Mouse (Mus musculus): ENCODE results near the gene Poln. TPM values are rescaled to one million over a fixed set of nuclear protein-coding genes. Genes with fewer than 3 reads are reported as not detected.

Gene Poln
- polyA plus RNA-seq, 1 experiment from 2014 or later: 0.41 TPM

DNA sequence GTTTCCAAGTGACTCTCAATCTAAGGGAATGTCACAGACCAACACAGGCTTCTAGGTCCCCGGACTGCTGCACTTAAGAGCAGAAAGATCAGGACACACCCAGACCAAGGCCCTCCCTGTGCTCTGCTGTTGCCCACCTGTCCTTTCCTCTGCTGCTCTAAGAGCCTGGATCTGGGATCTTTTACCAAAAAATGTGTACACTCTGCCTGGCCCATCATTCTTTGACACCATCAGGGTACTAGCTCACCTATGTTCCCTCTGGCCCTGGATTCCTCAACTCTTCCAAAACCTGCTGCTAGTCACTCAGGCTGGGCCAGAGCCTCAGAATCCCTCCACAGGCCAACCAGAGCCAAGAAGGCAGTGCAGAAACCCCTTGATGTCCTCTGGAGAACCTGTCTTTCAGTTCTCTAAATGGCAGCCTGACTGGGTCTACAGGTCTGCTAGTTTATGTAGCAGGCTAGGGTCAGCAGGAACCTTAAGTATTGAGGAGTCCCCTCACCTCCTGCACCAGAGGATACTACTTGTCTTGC is 15.9 kb upstream of the Poln start:
- Histone ChIP-seq H3K27ac (no peak overlapping the region), H3K4me3 (no peak overlapping the region), H3K27me3 (no peaks in the 10 kb centered on the region), H3K4me1 (peaks cover 47% of the 10 kb centered on the region), H3K9me3 (replicated peaks) (no peaks in the 10 kb centered on the region), H3K4me2 (replicated peaks) (peak overlapping the region; percentile 90), H3K9ac (peak overlapping the region; percentile 84; the same call in 1 of the 2 replicates), H3K36me3 (peaks cover 16% of the 10 kb centered on the region)
- ATAC-seq (ENCODE audit: low FRiP score): no peak
- WGBS: 79% methylated on average over 1 of the region's 1 CpGs

DNA sequence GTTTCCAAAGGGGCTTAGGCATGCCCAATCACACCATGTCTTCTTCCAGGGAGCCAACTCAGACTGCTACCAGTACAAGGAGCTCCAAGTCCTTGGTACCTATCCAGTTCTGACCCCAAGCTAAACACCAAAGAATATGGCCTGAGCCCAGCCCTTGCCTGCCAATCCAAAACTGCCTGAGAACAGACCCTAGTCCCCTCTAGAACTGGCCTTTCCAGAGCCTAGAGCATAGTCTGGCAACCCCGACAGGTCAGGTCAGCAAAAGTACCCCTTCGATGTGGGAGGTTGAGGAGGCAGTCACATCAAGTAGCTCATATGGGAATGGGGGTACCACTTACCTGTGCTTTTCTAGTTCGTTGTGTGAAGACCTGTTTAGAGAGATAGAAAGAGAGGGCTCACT is 14.7 kb upstream of the Poln start:
- no peaks in the 10 kb centered on the region for H3K9me3 ChIP-seq (replicated peaks)
- no peaks in the 10 kb centered on the region for H3K27me3 ChIP-seq
- peaks cover 23% of the 10 kb centered on the region for H3K36me3 ChIP-seq
- H3K9ac ChIP-seq: no peak overlapping the region
- no peak for ATAC-seq (ENCODE audit: low FRiP score)
- peaks cover 43% of the 10 kb centered on the region for H3K4me1 ChIP-seq
- H3K4me3 ChIP-seq: no peak overlapping the region
- no peak overlapping the region for H3K4me2 ChIP-seq (replicated peaks)
- no peak overlapping the region for H3K27ac ChIP-seq
- WGBS: 90% methylated on average over 3 of the region's 3 CpGs

DNA sequence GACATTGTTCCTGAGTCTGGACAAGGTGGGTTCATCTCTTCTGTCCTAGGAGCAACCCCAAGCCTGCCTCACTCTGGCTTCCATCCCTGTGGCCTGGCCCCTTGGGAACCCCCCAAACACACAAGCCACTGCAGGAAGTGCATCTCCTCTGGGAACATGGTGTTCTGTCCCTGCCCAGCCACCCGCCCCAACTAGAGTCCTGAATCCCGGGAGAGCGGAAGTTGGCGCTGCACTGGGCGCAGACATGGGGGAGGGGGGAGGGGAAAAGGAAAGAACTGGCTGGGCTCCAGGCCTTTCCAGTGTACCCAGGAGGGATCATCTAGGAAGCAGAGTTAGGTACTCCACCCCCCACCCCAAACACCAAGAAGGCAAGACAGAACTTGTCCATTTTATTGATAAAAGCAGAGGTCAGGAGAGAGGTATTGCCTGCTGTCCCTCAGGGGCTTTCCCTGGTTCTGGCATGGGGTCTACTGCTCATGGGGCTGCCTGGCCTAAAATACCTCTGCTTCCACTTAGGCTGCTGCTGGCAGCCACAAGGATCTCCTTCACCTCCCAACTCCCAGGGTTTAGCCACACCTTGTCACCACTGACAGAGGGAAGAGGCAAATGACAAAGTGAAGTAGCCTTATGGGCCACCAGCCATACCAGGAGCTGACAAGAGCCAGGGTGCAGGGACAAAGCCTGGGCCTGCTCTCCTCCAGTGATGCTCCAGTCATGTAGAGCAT is 14.1 kb upstream of the Poln start:
- ATAC-seq (ENCODE audit: low FRiP score): no peak

DNA sequence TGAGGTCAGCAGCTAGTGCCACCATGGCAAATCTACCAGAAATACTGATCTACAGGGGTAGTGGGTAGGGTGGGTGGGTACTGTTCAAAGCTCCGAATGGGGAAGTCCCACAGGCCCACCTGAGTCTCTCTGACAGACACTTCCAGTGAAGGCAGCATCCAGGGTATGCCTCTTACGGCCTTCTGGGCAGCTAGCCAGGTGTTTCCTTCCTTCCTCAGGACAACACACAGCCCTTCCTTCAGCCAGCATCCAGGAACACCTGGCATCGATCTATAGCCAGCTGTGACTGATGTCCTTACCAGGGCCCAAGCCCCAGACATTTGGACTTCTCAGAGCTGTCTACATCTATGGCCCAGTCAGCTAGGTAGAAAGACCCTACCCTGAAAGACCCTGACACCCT is 13.2 kb upstream of the Poln start:
- ATAC-seq (ENCODE audit: low FRiP score): no peak
- WGBS: 84% methylated on average over 3 of the region's 3 CpGs
- H3K4me1 ChIP-seq: peaks cover 33% of the 10 kb centered on the region
- no peak overlapping the region for H3K4me2 ChIP-seq (replicated peaks)
- H3K9ac ChIP-seq: no peak overlapping the region
- H3K9me3 ChIP-seq (replicated peaks): no peaks in the 10 kb centered on the region
- H3K4me3 ChIP-seq: no peak overlapping the region
- H3K27ac ChIP-seq: no peak overlapping the region
- H3K36me3 ChIP-seq: peaks cover 36% of the 10 kb centered on the region
- no peaks in the 10 kb centered on the region for H3K27me3 ChIP-seq

More for the DNA sequence above, 14.1 kb upstream of the Poln start:
- Histone ChIP-seq H3K4me3 (no peak overlapping the region), H3K9ac (no peak overlapping the region), H3K9me3 (replicated peaks) (no peaks in the 10 kb centered on the region), H3K4me1 (peaks cover 37% of the 10 kb centered on the region), H3K27me3 (no peaks in the 10 kb centered on the region), H3K36me3 (peaks cover 28% of the 10 kb centered on the region), H3K4me2 (replicated peaks) (no peak overlapping the region), H3K27ac (no peak overlapping the region)
- WGBS: 70% methylated on average over 5 of the region's 5 CpGs

DNA sequence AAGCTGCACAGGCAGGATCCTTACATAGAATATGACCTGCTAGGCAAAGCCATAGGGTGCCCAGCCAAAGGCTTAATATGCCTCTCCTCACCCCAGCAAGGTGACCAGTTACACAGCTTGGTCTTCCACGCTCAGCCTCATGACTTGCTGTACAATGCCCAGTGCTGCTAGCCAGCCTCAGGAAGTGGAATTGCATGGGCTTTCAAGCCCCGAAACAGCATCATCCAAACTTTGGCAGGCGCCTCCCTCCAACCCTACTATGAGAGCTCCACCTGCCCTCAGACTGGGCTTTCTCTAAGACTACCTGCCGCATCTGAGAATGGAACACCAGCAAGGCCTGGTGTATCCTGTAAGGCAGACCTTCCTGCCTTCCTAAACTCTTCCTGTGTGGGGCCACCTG is 8.6 kb upstream of the Poln start:
- H3K9ac ChIP-seq: no peak overlapping the region
- H3K9me3 ChIP-seq (replicated peaks): no peaks in the 10 kb centered on the region
- H3K4me1 ChIP-seq: no peaks in the 10 kb centered on the region
- peaks cover 76% of the 10 kb centered on the region for H3K36me3 ChIP-seq
- no peak overlapping the region for H3K4me2 ChIP-seq (replicated peaks)
- 90% methylated on average over 4 of the region's 4 CpGs for WGBS
- H3K27ac ChIP-seq: no peak overlapping the region
- no peak for ATAC-seq (ENCODE audit: low FRiP score)
- H3K4me3 ChIP-seq: no peak overlapping the region
- H3K27me3 ChIP-seq: no peaks in the 10 kb centered on the region

DNA sequence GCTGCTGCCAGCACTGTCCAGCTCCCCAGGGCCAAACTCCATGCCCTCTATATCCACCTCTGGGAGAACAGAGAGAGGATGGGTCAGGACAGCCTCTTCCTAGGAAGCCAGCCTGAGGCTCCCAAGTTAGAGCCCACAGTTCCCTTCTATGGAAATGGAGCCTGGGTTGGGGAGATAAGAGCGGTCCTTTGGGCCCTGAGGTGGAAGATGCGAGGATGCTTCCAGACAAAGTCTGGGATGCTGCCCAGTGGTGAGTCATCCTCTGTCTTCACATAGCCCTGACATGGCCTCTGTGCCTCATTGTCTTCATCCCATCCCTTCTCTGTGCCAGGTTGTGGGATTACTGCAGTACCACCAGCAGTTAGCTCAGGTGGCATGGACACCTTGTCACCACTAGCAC is 7.8 kb upstream of the Poln start:
- H3K9me3 ChIP-seq (replicated peaks): no peaks in the 10 kb centered on the region
- no peak overlapping the region for H3K4me3 ChIP-seq
- no peak overlapping the region for H3K4me2 ChIP-seq (replicated peaks)
- no peaks in the 10 kb centered on the region for H3K4me1 ChIP-seq
- peaks cover 72% of the 10 kb centered on the region for H3K36me3 ChIP-seq
- no peak overlapping the region for H3K27ac ChIP-seq
- 94% methylated on average over 2 of the region's 2 CpGs for WGBS
- no peak for ATAC-seq (ENCODE audit: low FRiP score)
- no peak overlapping the region for H3K9ac ChIP-seq
- H3K27me3 ChIP-seq: no peaks in the 10 kb centered on the region

DNA sequence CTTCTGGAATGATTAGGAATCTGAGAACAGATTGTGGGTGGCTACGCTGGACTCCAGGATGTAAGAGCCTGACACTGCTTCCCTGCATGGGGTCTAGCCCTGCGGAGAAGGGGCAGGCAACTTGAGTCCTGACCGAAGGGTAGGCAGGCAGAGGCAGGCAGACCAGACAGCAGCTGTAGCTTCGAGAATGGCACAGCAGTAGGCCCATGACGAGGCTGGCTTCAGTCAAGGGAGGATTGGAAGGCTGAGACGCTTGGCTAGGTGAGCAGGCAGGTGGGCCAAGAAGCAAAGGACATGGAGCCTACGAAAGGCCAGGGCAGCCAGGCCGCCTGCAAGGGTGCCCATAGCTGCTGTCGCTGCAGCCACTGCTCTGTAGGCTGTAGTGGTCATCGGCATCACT is 7.4 kb upstream of the Poln start:
- Histone ChIP-seq H3K4me1 (no peaks in the 10 kb centered on the region), H3K4me3 (no peak overlapping the region), H3K36me3 (peaks cover 70% of the 10 kb centered on the region), H3K9me3 (replicated peaks) (no peaks in the 10 kb centered on the region), H3K27ac (no peak overlapping the region), H3K9ac (no peak overlapping the region), H3K27me3 (no peaks in the 10 kb centered on the region), H3K4me2 (replicated peaks) (no peak overlapping the region)
- WGBS: 66% methylated on average over 10 of the region's 10 CpGs
- no peak for ATAC-seq (ENCODE audit: low FRiP score)

DNA sequence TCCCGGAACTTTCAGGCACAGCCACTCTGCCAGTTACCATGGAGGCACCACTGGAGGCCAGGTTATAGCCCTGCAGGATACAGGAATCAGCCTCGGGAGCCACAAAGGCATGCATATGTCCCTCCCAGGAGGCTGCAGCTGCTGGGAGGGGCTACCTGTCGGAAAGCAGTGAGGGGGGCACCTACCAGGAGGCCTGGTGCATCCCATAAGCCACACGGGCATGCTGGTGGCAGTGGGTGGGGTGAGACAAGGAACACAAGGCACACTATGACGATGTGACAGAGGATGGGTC is 6.1 kb upstream of the Poln start:
- Histone ChIP-seq H3K9ac (no peak overlapping the region), H3K36me3 (peaks cover 63% of the 10 kb centered on the region), H3K4me3 (no peak overlapping the region), H3K27me3 (no peaks in the 10 kb centered on the region), H3K27ac (no peak overlapping the region), H3K4me2 (replicated peaks) (no peak overlapping the region), H3K9me3 (replicated peaks) (no peaks in the 10 kb centered on the region), H3K4me1 (no peaks in the 10 kb centered on the region)
- 19% methylated on average over 5 of the region's 5 CpGs for WGBS
- ATAC-seq (ENCODE audit: low FRiP score): no peak

DNA sequence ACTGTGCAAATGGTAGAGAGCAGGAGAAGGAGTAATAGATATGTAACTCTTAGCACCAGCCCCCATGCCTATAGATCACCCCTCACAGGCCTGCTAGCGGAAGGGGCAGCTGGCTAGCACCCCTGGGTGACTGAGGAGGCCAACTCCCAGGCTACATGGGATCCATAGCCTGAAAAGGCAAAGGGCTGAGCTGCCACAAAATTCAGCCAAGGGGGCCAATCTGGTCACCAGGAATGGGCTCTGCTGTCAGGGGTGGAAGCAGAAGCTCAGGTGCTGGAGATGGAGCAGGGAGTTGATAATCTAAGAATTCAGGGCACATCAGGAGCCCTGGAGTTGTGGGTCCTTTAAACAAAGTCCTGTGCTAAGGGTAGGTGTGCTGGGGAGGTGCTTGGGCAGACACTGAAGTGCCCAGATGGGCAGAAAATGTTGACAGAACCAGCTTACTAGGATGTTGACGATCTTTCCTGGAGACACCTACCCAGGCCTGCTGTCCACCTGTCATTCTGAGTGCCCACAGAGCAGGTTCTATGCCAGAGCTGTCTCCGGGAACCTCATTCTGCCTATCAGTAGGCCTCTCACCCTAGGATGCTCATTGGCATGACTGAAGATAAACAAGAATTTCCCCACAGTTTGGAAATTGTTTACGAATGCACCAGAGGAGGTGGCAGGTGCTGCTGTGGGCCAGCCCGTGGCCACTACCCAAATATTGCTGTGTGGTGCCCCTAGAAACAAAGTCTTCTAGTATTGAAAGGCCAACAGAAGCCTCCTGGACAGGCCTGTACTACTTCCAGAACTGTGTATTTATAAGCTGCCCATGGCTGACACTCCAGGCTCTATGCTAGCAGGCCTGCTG is 5.5 kb upstream of the Poln start:
- Histone ChIP-seq H3K9ac (no peak overlapping the region), H3K9me3 (replicated peaks) (no peaks in the 10 kb centered on the region), H3K4me2 (replicated peaks) (no peak overlapping the region), H3K27ac (no peak overlapping the region), H3K4me1 (0 out of 2 replicates have a peak, but pooled peaks cover 2% of the 10 kb centered on the region), H3K27me3 (no peaks in the 10 kb centered on the region), H3K36me3 (peaks cover 58% of the 10 kb centered on the region), H3K4me3 (no peak overlapping the region)
- WGBS: 74% methylated on average over 5 of the region's 5 CpGs
- ATAC-seq (ENCODE audit: low FRiP score): no peak

DNA sequence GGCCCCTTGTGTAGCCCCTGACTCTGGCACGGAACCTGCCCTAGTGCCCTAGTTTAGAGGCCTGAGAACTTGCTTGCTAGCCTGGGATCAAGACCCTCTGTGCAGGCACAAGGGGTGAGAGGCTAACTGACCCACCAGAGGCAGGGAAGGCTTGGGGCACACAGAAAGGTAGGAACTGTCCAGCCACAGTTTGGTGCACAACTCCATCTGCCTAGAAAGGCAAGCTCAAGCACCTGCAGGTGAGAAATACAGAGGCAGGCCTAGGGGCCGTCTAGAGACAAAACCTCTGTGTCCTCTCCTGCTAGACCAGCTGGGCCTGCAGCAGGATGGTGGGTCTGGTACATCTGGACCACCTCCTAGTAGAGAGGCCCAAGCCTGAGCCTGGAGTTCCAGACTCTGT is 4.8 kb upstream of the Poln start:
- Histone ChIP-seq H3K36me3 (peaks cover 54% of the 10 kb centered on the region), H3K27me3 (no peaks in the 10 kb centered on the region), H3K9me3 (replicated peaks) (no peaks in the 10 kb centered on the region), H3K9ac (no peak overlapping the region), H3K4me1 (0 out of 2 replicates have a peak, but pooled peaks cover 5% of the 10 kb centered on the region), H3K4me3 (no peak overlapping the region), H3K27ac (no peak overlapping the region), H3K4me2 (replicated peaks) (no peak overlapping the region)
- 84% methylated on average over 2 of the region's 2 CpGs for WGBS
- ATAC-seq (ENCODE audit: low FRiP score): no peak

DNA sequence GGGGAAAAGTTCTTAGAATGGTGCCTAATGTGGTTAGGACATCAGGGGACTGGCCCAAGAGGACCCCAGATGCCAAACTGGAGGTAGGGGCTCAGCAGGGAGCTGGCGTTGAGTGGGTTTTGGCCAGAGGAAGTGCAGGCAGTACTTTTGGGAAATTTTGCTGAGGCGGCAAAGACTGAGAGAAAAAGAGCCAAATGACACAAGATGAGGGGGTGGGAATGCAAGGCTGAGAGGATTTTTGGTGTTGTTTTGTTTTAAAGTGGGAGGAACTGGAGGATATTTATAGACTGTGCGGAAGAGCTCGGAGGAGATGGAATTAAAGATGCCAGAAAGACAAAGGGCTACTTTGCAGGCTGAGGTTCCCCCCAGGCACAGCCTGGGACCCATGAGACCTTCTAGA is 1.5 kb upstream of the Poln start:
- Histone ChIP-seq H3K27me3 (no peaks in the 10 kb centered on the region), H3K9ac (no peak overlapping the region), H3K27ac (peak overlapping the region; percentile 40; the same call in 1 of the 2 replicates), H3K9me3 (replicated peaks) (no peaks in the 10 kb centered on the region), H3K4me3 (no peak overlapping the region), H3K4me1 (peaks cover 13% of the 10 kb centered on the region), H3K4me2 (replicated peaks) (no peak overlapping the region), H3K36me3 (peaks cover 24% of the 10 kb centered on the region)
- WGBS: 85% methylated on average over 4 of the region's 4 CpGs
- no peak for ATAC-seq (ENCODE audit: low FRiP score)

DNA sequence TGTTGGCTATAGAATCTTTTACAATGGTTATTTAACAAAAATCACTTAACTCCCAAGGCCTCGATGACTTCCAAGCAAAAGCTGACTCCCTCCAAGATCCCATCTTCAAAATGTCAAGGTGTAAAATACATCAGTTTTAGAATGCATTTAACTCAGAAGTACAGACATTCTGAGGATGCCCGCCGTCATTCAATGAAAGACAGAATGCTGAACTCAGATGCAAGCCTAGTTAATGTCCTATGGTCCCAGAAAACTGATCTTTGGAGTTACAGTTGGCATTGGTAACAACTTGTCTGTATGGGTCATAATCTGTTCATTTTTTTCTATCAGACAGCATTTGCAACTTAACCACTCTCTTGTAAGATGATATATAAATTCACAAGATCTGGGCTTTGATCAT is 706 bp upstream of the Poln start:
- Histone ChIP-seq H3K4me1 (peaks cover 13% of the 10 kb centered on the region), H3K4me2 (replicated peaks) (peak overlapping the region; percentile 60), H3K36me3 (peaks cover 17% of the 10 kb centered on the region), H3K27me3 (no peaks in the 10 kb centered on the region), H3K4me3 (peak overlapping the region; percentile 81), H3K9me3 (replicated peaks) (no peaks in the 10 kb centered on the region), H3K27ac (peak overlapping the region; percentile 92), H3K9ac (peak overlapping the region; percentile 55)
- 80% methylated on average over 3 of the region's 3 CpGs for WGBS
- no peak for ATAC-seq (ENCODE audit: low FRiP score)

Measured in hindbrain, embryonic 12.5 days (tissue).